Comparison of ENCODE assay signal across 27 mouse cellular contexts in the genomic region with DNA sequence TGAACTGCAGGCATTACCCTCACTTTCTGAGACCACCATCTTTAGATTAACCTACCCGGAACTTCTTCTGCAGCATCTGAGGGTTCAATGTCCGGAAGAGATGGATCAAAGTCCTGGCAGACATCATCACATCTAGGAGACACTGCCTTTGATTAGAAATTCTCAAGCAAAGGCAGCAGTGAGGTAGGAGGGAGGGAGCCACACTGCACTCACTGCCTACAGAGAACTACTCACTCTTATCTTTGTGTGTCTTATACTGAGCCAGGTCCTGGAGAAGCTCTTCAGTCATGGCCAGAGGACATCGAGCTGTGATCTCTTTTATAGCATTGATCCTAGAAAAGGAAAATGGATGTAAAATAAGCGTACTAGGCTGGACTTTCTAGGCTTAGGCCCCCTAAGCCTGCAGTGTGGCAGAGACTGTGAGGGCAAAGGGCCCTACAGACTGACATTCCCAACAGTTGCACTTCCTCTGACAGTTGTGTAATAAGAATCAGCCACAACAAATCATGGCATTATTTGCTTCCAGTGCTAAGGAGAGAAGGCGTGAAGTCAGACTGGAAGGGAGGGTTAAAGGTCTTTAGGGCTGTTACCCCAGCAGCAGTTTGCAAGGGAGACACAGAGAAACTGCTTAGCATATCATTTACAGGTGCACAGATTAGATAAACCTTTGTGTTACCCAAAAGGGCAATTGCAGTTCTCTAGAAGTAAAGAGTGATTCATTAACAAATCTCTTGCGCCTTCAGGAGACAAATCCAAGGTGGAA. TPM values are rescaled to one million over a fixed set of nuclear protein-coding genes. Genes with fewer than 3 reads are reported as not detected.
DNase-seq lines count a peak whose midpoint lies in the region; ATAC-seq lines count a peak whose summit lies in the region.
"Had no signal": no experiment of that assay in that cellular context is flagged by ENCODE, and none has a peak within 500 bp of the region (broad histone marks: within the 10 kb centered on the region; RNA-seq: fewer than 3 reads in every experiment).

No protein-coding gene starts in this region.

- no peak overlapping the region for H3K4me3 ChIP-seq in intestine, embryonic 16.5 days (ENCODE audit: low read length)
- H3K4me3 ChIP-seq in stomach, embryonic 15.5 days (replicated peaks) = no peak overlapping the region
- no peak overlapping the region for H3K4me3 ChIP-seq in hindbrain, embryonic 10.5 days
- H3K4me3 ChIP-seq: embryonic facial prominence, embryonic 12.5 days; layer of hippocampus, adult 2 months; limb, embryonic 12.5 days; megakaryocyte, embryonic 14.5 days; midbrain, embryonic 13.5 days had no signal

- H3K27ac ChIP-seq in intestine, embryonic 16.5 days (ENCODE audit: low read length) = peak overlapping the region; percentile 87
- no peak overlapping the region; the same call in 1 of the 2 replicates for H3K27ac ChIP-seq in stomach, embryonic 15.5 days
- H3K27ac ChIP-seq in hindbrain, embryonic 10.5 days = no peak overlapping the region
- H3K27ac ChIP-seq: embryonic facial prominence, embryonic 12.5 days; hindbrain, embryonic 14.5 days; layer of hippocampus, adult 2 months; limb, embryonic 12.5 days; liver, embryonic 14.5 days; midbrain, embryonic 13.5 days had no signal

- ATAC-seq in intestine, embryonic 16.5 days = peak; percentile 95
- peak; percentile 61; the same call in 1 of the 2 replicates for ATAC-seq in stomach, embryonic 15.5 days (ENCODE audit: insufficient read depth, low FRiP score, low read depth)
- ATAC-seq: forebrain, postnatal 0 days; midbrain, embryonic 13.5 days; Patski had no signal

- no peaks in the 10 kb centered on the region for H3K9me3 ChIP-seq in intestine, embryonic 16.5 days (ENCODE audit: control insufficient read depth, low read length)
- no peaks in the 10 kb centered on the region for H3K9me3 ChIP-seq in stomach, embryonic 15.5 days
- H3K9me3 ChIP-seq in hindbrain, embryonic 10.5 days = no peaks in the 10 kb centered on the region
- H3K9me3 ChIP-seq: embryonic facial prominence, embryonic 12.5 days; limb, embryonic 12.5 days; megakaryocyte, embryonic 14.5 days; midbrain, embryonic 13.5 days had no signal

- peaks cover 11% of the 10 kb centered on the region for H3K36me3 ChIP-seq in intestine, embryonic 16.5 days (ENCODE audit: control insufficient read depth, insufficient read depth, low read length)
- peaks cover 63% of the 10 kb centered on the region for H3K36me3 ChIP-seq in stomach, embryonic 15.5 days
- peaks cover 100% of the 10 kb centered on the region for H3K36me3 ChIP-seq in hindbrain, embryonic 10.5 days

- peak overlapping the region; percentile 21; the same call in 1 of the 2 replicates for H3K9ac ChIP-seq in intestine, embryonic 16.5 days (ENCODE audit: low read depth, low read length)
- no peak overlapping the region for H3K9ac ChIP-seq in stomach, embryonic 15.5 days
- H3K9ac ChIP-seq: embryonic facial prominence, embryonic 12.5 days; forebrain, postnatal 0 days; hindbrain, embryonic 14.5 days; limb, embryonic 12.5 days; liver, embryonic 14.5 days; midbrain, embryonic 13.5 days had no signal

- 60% methylated on average over 6 of the region's 6 CpGs for WGBS in intestine, embryonic 16.5 days
- WGBS in stomach, embryonic 15.5 days = 77% methylated on average over 6 of the region's 6 CpGs
- 93% methylated on average over 6 of the region's 6 CpGs for WGBS in hindbrain, embryonic 10.5 days

- no peaks in the 10 kb centered on the region for H3K27me3 ChIP-seq in intestine, embryonic 16.5 days (replicated peaks; ENCODE audit: control insufficient read depth, insufficient read depth, low read length)
- H3K27me3 ChIP-seq in stomach, embryonic 15.5 days (replicated peaks) = no peaks in the 10 kb centered on the region
- no peaks in the 10 kb centered on the region for H3K27me3 ChIP-seq in hindbrain, embryonic 10.5 days (ENCODE audit: insufficient read depth, poor library complexity, severe bottlenecking)
- H3K27me3 ChIP-seq: embryonic facial prominence, embryonic 12.5 days; limb, embryonic 12.5 days; megakaryocyte, embryonic 14.5 days; midbrain, embryonic 13.5 days; Patski had no signal

- peak; percentile 61 for DNase-seq in kidney, adult 9 months
- no peak for DNase-seq in kidney, postnatal 4 days
- DNase-seq in adipocyte (ENCODE audit: low spot score) = peak; percentile 54
- DNase-seq in frontal cortex, postnatal 25 days (ENCODE audit: low spot score in 2 of 2) = no peak
- DNase-seq in left cerebral cortex, adult 11 months (ENCODE audit: low spot score) = no peak
- DNase-seq in hindbrain, embryonic 10.5 days (ENCODE audit: low spot score) = no peak
- DNase-seq: adrenal gland, adult 2 months; cerebellum, adult 11-12 months; cerebellum, postnatal 25 days; forebrain, postnatal 0 days; gastrocnemius, postnatal 25 days; layer of hippocampus, postnatal 36 days; lung, postnatal 14 days; thymus, postnatal 25 days had no signal

- peaks cover 7% of the 10 kb centered on the region; the same call in 1 of the 2 replicates for H3K4me1 ChIP-seq in intestine, embryonic 16.5 days (ENCODE audit: control insufficient read depth, insufficient read depth, low read length)
- no peaks in the 10 kb centered on the region for H3K4me1 ChIP-seq in stomach, embryonic 15.5 days
- no peaks in the 10 kb centered on the region for H3K4me1 ChIP-seq in hindbrain, embryonic 10.5 days (replicated peaks)
- H3K4me1 ChIP-seq: embryonic facial prominence, embryonic 12.5 days; limb, embryonic 12.5 days; midbrain, embryonic 13.5 days had no signal

- H3K4me2 ChIP-seq in intestine, embryonic 16.5 days (ENCODE audit: low read depth, low read length) = peak overlapping the region; percentile 4; the same call in 1 of the 2 replicates
- no peak overlapping the region for H3K4me2 ChIP-seq in stomach, embryonic 15.5 days
- H3K4me2 ChIP-seq: embryonic facial prominence, embryonic 12.5 days; hindbrain, embryonic 14.5 days; limb, embryonic 12.5 days; midbrain, embryonic 13.5 days had no signal

RNA-seq across cellular contexts. Expression of a gene that starts 13.9 kb away (rescaled TPM):
- 30.8 and 32.2 TPM in 2 replicates for polyA plus RNA-seq in intestine, embryonic 16.5 days (2015; fragmentation: Nextera tagmentation; extraction: Ambion mirVana)
- 18.4 and 19.9 TPM in 2 replicates for polyA plus RNA-seq in stomach, embryonic 15.5 days (2015; fragmentation: Nextera tagmentation; extraction: Ambion mirVana)
- polyA plus RNA-seq in hindbrain, embryonic 10.5 days (2016; fragmentation: Nextera tagmentation; extraction: Ambion mirVana) = 3.8 and 5.7 TPM in 2 replicates

RNA-seq across cellular contexts. Expression of a gene that starts 18.4 kb away (rescaled TPM):
- 32.8 and 35.8 TPM in 2 replicates for polyA plus RNA-seq in intestine, embryonic 16.5 days (2015; fragmentation: Nextera tagmentation; extraction: Ambion mirVana)
- polyA plus RNA-seq in stomach, embryonic 15.5 days (2015; fragmentation: Nextera tagmentation; extraction: Ambion mirVana) = 39.2 and 41.9 TPM in 2 replicates
- 35.3 and 53.7 TPM in 2 replicates for polyA plus RNA-seq in hindbrain, embryonic 10.5 days (2016; fragmentation: Nextera tagmentation; extraction: Ambion mirVana)

RNA-seq across cellular contexts. Expression of a gene that starts 35.8 kb away (rescaled TPM):
- polyA plus RNA-seq in intestine, embryonic 16.5 days (2015; fragmentation: Nextera tagmentation; extraction: Ambion mirVana) = 0.57 and 0.88 TPM in 2 replicates
- 0.49 and 0.68 TPM in 2 replicates for polyA plus RNA-seq in stomach, embryonic 15.5 days (2015; fragmentation: Nextera tagmentation; extraction: Ambion mirVana)
- polyA plus RNA-seq in hindbrain, embryonic 10.5 days (2016; fragmentation: Nextera tagmentation; extraction: Ambion mirVana) = 0.16 and 0.22 TPM in 2 replicates
- polyA plus RNA-seq: forebrain, embryonic 11.5 days; heart, embryonic 14.5 days; limb, embryonic 12.5 days had no signal

RNA-seq across cellular contexts. Expression of a gene that starts 36.0 kb away (rescaled TPM):
- polyA plus RNA-seq in intestine, embryonic 16.5 days (2015; fragmentation: Nextera tagmentation; extraction: Ambion mirVana) = 0.16 TPM in 1 of 2 replicates, not detected in the other
- polyA plus RNA-seq in stomach, embryonic 15.5 days (2015; fragmentation: Nextera tagmentation; extraction: Ambion mirVana) = not detected in 2 replicates
- polyA plus RNA-seq in hindbrain, embryonic 10.5 days (2016; fragmentation: Nextera tagmentation; extraction: Ambion mirVana) = not detected in 2 replicates
- polyA plus RNA-seq: embryonic facial prominence, embryonic 12.5 days; forebrain, embryonic 11.5 days; forebrain, postnatal 0 days; heart, embryonic 14.5 days; hindbrain, embryonic 14.5 days; kidney, embryonic 14.5 days; limb, embryonic 12.5 days; midbrain, embryonic 13.5 days had no signal

RNA-seq across cellular contexts. Expression of a gene that starts 39.8 kb away (rescaled TPM):
- polyA plus RNA-seq in intestine, embryonic 16.5 days (2015; fragmentation: Nextera tagmentation; extraction: Ambion mirVana) = 4.4 and 5.6 TPM in 2 replicates
- polyA plus RNA-seq in stomach, embryonic 15.5 days (2015; fragmentation: Nextera tagmentation; extraction: Ambion mirVana) = 3.5 and 4.0 TPM in 2 replicates
- polyA plus RNA-seq in hindbrain, embryonic 10.5 days (2016; fragmentation: Nextera tagmentation; extraction: Ambion mirVana) = 1.6 and 2.7 TPM in 2 replicates
- polyA plus RNA-seq: Patski had no signal

Comparison
In these comparisons a context has a peak if more than half of its experiments do, and no peak if none do; other contexts are left out.
1. DNase-seq: peak in kidney, adult 9 months (single experiment) and adipocyte (single experiment); none in kidney, postnatal 4 days (0 of 2), frontal cortex, postnatal 25 days (0 of 2), left cerebral cortex, adult 11 months (single experiment) and hindbrain, embryonic 10.5 days (single experiment).